Mouse (Mus musculus): Measurements from ENCODE around the gene Cideb.

GRCm38 (mm10) chr14:55707397-55707796, 50.9 kb downstream of the Cideb start:
- TF ChIP-seq EP300 (IDR thresholded peaks at IDR 0.05; ENCODE audit: insufficient read depth, low read depth, low read length) (no peak), CTCF (IDR thresholded peaks at IDR 0.05; ENCODE audit: low read depth, low read length) (no peak)
